Mouse (Mus musculus) megakaryocyte progenitor cell, adult 5-6 weeks (primary cell): ENCODE measurements at regions not wholly inside any gene's neighbourhood (a gene's known extent, or its start where the extent isn't known, plus 50 kb on each side); places are given as distances from the start of the nearest gene placed in this dataset.

Experiments used
- ATAC-seq: replicated peaks from 2 replicates; pipeline ENCODE4 v1.8.0; 2016; ENCODE audit warnings: mild to moderate bottlenecking, moderate TSS enrichment, inconsistent platforms; ENCODE audit not compliant: poor library complexity

DNA sequence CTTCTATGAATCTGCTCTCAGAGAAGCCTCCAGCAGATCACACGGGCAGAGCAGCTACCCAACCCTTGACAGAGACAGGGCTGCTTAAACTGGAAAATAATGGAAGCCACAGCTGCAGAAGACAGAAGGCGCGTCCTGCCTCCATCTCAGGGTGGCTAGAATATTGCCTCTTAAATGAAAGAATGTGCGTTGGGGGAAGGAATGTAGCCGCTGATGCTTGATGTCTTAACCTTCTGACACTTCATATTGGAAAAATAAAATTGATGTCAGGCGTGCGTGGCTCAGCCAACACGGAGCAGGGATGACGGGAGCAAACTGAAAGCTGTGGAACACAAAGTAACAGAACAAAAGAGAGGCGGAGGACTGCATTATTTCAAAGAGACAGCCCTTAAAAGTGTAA is 114.6 kb upstream of the Ppm1h start:
- ATAC-seq, result no peak

DNA sequence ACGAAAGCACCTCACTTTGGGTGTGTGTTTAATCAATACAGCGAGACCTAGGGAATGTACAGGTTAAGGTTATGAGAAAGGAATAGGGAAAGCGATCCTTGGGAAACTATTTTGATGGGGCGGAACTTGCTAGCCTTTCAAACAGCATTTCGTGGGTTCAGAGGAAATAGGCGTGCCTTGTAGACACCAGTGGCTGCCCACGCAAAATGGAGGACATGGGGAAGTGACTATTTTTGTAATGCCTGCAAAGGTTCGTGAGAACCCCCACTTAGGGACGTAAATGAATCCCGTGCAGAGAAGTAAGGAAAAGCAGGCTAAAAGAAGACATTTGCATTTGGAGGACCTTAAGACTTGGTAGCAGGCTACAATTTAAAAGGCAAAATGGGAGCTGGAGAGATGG is 114.1 kb upstream of the Ppm1h start:
- ATAC-seq, result no peak

DNA sequence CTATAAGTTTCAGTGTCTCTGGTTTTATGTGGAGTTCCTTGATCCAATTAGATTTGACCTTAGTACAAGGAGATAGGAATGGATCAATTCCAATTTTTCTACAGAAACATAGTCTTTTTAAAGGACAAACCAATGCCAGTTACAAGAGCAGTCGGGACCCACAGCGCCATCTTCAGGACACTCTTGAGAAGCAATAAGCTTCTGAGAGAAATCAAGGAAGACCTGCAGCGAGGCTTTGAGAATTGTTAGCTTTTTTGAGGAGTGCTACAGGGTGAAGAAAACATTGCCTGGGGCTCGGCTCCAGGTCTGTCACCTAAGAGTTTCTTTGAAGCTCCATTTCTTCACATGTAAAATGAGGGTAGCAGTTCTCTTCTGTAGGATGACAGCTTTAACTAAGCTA is 112.0 kb upstream of the Ppm1h start:
- ATAC-seq, result no peak

DNA sequence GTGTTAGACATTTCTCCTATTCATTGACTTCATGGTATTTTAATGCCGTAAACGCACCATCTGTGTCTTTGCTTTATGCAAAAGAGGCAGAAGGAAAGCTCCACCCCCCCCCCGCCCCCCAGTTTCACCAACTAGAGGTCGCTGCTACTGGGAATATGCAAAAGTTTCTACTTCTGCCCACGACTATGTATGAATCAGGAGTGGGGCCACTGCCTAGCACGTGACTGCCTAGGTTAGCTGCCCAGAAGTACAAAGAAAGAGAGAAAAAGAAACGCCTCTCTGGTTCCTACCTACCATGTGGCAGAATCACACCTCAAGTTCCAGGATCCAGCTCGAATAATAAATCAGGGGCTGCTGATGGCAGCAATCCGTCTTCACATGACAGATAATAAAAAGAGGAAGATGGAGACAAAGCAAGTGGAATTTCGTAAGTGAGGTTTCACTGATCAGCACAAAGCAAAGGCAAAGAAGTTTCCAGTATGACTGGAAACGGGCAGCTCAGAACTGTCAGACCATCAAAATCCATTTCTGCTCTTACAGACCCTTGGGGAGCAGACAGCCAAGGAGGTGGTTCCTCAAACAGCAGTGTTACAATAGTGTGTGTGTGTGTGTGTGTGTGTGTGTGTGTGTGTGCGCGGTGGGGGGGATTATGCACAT is 108.9 kb upstream of the Ppm1h start:
- ATAC-seq, result peak; percentile 77

DNA sequence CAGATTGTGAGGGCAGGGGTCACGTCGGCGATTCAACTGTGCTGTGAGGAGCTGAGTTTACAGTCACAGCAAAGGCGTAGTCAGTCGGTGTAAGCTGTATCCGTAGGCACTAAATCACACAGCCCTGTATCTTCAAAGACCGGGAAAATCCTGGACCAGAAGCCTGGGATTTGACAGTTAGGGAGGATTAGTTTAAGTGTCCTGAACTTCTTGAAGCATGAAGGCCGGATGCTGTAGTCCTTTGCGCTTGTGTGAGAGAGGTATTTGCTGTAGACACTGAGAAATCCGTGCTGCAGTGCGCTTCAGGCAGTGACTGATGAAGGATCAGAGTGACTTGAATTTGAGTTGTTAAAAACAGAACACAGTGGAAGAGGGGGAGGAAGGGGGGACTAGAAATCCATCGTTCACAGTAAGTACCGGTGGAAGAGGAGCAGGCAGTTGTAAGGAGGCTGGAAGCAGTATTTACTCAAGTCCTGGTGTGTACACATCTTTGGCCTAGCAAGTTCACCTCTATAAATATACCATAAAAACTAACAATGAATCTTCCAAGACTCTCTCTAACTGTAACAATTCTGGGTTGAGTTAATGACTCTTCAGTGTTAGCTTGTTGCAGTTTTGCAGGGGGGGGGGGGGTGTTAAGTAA is 107.5 kb upstream of the Ppm1h start:
- ATAC-seq, result no peak

GRCm38 (mm10) chr10:122576171-122577063 is 102.1 kb upstream of the Ppm1h start:
- ATAC-seq, result peak; percentile 34

DNA sequence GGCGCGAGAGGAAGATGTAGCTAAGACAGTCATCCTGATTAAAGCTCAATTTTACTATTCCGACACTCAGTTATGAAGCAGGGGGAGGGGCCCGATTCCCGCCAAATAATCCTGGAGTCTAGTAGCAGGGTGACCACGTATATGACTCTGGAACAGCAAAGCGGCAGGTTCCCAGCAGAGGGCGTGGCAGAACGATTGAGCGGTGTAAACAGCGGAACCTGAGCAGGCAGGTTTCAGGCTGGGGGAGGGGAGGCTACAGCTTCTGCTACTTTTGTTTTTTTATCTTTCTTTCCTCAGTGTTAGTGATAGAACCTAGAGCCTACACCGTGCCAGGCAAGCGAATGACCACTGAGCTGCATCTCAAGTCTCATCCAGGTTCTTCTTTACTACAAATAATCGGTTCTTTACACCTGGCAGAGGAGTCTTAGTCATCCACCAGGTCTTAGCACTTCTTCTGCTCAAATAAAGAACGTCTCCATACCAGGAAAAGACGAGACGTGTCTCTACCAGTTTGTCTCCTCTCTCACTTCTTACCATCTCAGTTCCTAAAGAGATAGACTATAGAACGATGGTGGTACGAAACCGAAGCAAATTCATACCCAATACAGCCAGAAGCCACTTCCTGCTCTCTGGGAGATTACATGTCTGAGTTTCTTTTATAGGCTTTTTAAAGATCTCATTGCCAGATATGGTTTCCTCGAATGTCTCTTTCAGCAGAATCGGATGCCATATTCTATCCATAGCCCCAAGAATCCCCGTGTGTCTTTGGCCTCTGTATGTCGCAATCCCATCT is 100.2 kb upstream of the Ppm1h start:
- ATAC-seq, result no peak

- peak; percentile 56; the same call in 1 of the 2 replicates for ATAC-seq
Measured at GRCm38 (mm10) chr10:122581096-122581495, 97.5 kb upstream of the Ppm1h start.

GRCm38 (mm10) chr10:122587541-122587940 is 91.0 kb upstream of the Ppm1h start:
- no peak for ATAC-seq

GRCm38 (mm10) chr10:122599511-122599910 is 79.1 kb upstream of the Ppm1h start:
- no peak for ATAC-seq

DNA sequence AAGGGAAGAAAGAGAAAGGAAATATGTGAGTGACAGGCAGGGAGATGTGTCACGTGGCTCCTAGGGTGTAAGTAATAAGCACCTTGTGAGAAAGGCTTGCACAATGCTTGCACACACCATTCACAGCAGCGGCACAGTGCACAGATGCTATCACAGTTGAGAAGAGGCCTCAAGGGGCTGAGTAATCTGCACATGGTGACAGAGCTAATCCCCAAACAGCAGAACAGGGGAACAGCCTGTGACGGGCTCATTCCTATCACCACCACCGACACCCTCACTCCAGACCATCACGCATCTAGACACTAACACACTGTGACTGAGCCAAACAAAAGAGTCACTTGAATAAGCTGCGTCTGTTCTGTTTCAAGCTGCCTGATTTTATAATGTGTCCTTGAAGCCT is 76.2 kb upstream of the Ppm1h start:
- peak; percentile 96 for ATAC-seq

GRCm38 (mm10) chr10:122603960-122604359 is 74.6 kb upstream of the Ppm1h start:
- ATAC-seq, result no peak

DNA sequence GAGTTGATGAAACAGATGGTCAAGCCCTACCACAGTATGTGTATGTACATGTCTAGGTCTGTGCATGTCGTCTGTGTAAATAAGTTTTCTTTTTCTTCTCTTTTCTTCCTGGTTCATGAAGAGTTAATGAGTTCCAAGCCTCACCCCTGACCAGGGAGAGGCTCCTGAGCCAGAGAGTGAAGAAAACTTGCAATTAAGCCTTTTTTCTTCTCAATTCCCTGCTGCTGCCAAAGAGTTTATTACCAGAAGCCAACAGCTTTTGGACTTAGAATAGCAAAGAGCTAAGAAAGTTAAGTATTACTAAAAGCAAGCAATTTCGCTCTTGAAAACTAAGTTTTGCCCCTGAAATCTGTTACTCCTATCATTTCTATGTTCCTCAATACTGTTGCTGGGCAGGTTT is 65.3 kb upstream of the Ppm1h start:
- no peak for ATAC-seq

DNA sequence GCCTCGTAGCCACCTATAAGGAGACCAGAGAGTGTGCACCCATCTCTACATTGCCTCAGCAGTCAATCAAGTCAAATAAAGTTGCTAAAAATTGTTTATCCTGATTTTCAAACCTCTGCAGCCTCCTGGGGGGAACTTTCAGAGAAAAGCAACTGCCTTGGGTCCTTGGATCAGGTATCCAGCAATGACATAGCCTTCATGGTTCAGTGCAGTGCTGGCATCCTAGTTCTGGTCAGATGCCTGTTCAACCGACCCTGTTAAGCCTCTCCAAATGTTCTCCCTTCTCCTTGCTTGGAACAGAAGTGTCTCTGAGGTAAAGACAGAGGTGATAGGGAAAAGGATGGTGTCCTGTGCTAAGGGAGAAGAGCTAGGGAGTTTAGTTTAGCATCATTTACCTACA is 64.7 kb upstream of the Ppm1h start:
- no peak for ATAC-seq

- ATAC-seq, result peak; percentile 79
Measured at GRCm38 (mm10) chr10:122614720-122615119, 63.8 kb upstream of the Ppm1h start.

- ATAC-seq, result peak; percentile 83
Measured at GRCm38 (mm10) chr10:122615658-122616057, 62.9 kb upstream of the Ppm1h start.

DNA sequence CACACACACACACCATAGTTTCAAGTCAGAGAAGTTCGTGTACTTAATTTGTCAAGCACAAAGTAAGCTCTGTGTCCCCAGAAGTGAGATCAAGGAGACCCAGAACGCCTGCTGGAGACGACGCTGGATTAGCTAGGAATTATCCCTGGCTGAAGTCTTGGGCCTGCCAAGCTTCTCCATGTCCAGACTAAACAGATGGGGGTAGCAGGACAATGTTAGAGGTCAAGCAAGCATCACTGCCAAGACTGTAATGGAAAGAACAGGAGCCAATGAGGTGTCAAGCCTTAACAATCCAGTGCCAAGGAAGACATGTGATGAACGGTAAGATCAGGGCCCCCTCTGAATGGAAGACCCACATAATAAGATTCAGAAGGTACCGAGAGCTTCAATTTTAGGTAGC is 62.2 kb upstream of the Ppm1h start:
- no peak for ATAC-seq

GRCm38 (mm10) chr10:122618854-122619253 is 59.7 kb upstream of the Ppm1h start:
- ATAC-seq, result no peak

DNA sequence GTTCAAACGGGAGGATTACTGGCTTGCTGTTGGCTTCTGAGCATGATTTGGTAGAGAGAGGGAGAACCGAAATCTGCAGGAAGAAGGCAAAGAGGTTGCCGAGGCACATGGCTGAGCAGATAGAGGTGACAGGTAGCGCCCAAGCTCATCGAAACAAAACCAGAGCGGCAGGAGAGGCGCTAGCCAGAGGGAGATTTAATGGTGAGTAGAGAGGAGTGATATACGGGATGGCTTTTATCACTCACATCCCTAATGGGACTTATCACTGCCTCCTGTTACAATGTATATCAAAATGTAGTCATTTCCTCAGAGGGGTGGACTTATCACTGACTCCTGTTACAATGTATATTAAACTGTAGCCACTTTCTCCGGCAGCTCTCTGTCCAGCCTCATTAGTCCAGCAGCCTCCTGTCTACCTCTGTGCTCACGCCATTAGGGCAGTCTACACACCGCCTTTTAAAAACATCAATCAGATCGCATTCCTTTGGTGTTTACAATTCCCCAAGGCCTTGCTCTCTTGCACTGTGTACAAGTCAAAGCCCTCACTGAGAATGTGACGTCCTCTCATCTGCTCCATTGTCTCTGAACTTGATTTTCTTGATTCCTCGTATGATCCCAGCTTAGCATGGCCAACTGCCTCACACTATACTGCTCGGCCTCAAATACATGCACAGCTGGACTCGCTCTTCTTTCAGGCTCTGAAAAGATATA is 59.0 kb upstream of the Ppm1h start:
- ATAC-seq, result no peak
